29 mouse cellular contexts compared by ENCODE assay signal in the genomic region with DNA sequence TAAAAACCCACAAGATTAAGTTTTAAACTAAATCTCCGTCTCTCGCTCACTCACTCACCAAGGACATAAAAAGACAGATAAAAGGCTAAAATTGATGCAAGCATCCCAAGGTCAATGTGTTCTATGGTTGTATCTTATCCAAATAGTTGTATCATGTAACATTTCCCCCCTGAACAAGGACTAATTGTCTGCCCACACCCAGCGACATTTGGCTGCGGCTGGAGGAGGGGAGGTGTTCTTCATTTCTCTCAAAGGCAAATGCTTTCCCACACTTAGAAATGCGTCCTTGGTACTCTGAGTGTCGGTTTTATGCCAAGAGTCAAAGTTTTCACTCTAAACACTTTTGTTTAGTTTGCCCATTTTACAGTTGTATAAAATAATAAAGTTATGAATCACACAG. TPM values are rescaled to one million over a fixed set of nuclear protein-coding genes. Genes with fewer than 3 reads are reported as not detected.
DNase-seq lines count a peak whose midpoint lies in the region; ATAC-seq and TF ChIP-seq lines count a peak whose summit lies in the region.
"Had no signal": no experiment of that assay in that cellular context is flagged by ENCODE, and none has a peak within 500 bp of the region (broad histone marks: within the 10 kb centered on the region; RNA-seq: fewer than 3 reads in every experiment).

No protein-coding gene starts in this region.

- H3K4me3 ChIP-seq in testis, adult 2 months (ENCODE audit: control insufficient read depth, low read depth, low read length), result no peak overlapping the region
- H3K4me3 ChIP-seq in liver, embryonic 12.5 days, result no peak overlapping the region
- H3K4me3 ChIP-seq: embryonic facial prominence, embryonic 10.5 days; embryonic facial prominence, embryonic 13.5 days; erythroblast, embryonic 14.5 days; forebrain, embryonic 10.5 days; forebrain, embryonic 13.5 days; heart, adult 2 months; heart, embryonic 10.5 days; heart, embryonic 13.5 days; hindbrain, embryonic 12.5 days; hindbrain, embryonic 15.5 days had no signal

- H3K27me3 ChIP-seq in testis, adult 2 months (ENCODE audit: control insufficient read depth, insufficient read depth, low read length), result no peaks in the 10 kb centered on the region
- no peaks in the 10 kb centered on the region; the same call in 1 of the 2 replicates for H3K27me3 ChIP-seq in liver, embryonic 12.5 days (replicated peaks)
- H3K27me3 ChIP-seq: embryonic facial prominence, embryonic 13.5 days; forebrain, embryonic 13.5 days; heart, embryonic 13.5 days; hindbrain, embryonic 12.5 days; hindbrain, embryonic 15.5 days; Patski had no signal

- H3K9ac ChIP-seq in liver, embryonic 12.5 days, result no peak overlapping the region
- H3K9ac ChIP-seq: embryonic facial prominence, embryonic 13.5 days; forebrain, embryonic 13.5 days; heart, embryonic 13.5 days; hindbrain, embryonic 12.5 days; hindbrain, embryonic 15.5 days had no signal

- H3K36me3 ChIP-seq in testis, adult 2 months (ENCODE audit: control insufficient read depth, insufficient read depth, low read length), result no peaks in the 10 kb centered on the region
- no peaks in the 10 kb centered on the region for H3K36me3 ChIP-seq in liver, embryonic 12.5 days
- H3K36me3 ChIP-seq: embryonic facial prominence, embryonic 10.5 days; embryonic facial prominence, embryonic 13.5 days; forebrain, embryonic 10.5 days; heart, embryonic 10.5 days; heart, embryonic 13.5 days; hindbrain, embryonic 12.5 days; hindbrain, embryonic 15.5 days had no signal

- H3K9me3 ChIP-seq in liver, embryonic 12.5 days (replicated peaks), result no peaks in the 10 kb centered on the region
- H3K9me3 ChIP-seq: embryonic facial prominence, embryonic 10.5 days; embryonic facial prominence, embryonic 13.5 days; forebrain, embryonic 10.5 days; forebrain, embryonic 13.5 days; heart, embryonic 10.5 days; heart, embryonic 13.5 days; hindbrain, embryonic 12.5 days; hindbrain, embryonic 15.5 days had no signal

- no peak overlapping the region for H3K4me2 ChIP-seq in liver, embryonic 12.5 days
- H3K4me2 ChIP-seq: embryonic facial prominence, embryonic 13.5 days; forebrain, embryonic 13.5 days; heart, embryonic 13.5 days; hindbrain, embryonic 12.5 days; hindbrain, embryonic 15.5 days had no signal

- ATAC-seq in liver, embryonic 12.5 days, result no peak
- ATAC-seq: forebrain, embryonic 13.5 days; forebrain, embryonic 16.5 days; Patski had no signal

- TF ChIP-seq POLR2A in testis, adult 2 months (IDR thresholded peaks at IDR 0.05; ENCODE audit: control insufficient read depth, low read depth, low read length), result no peak

- no peak for TF ChIP-seq CTCF in testis, adult 2 months (IDR thresholded peaks at IDR 0.05; ENCODE audit: control insufficient read depth, insufficient read depth, insufficient replicate concordance, low read depth, low read length)

- 57% methylated on average over 6 of the region's 6 CpGs for WGBS in liver, embryonic 12.5 days (ENCODE audit: insufficient replicate concordance)

- peak overlapping the region; percentile 84 for H3K27ac ChIP-seq in testis, adult 2 months (ENCODE audit: control insufficient read depth, insufficient read depth, low read depth, low read length)
- H3K27ac ChIP-seq in liver, embryonic 12.5 days, result no peak overlapping the region
- H3K27ac ChIP-seq: embryonic facial prominence, embryonic 10.5 days; embryonic facial prominence, embryonic 13.5 days; forebrain, embryonic 10.5 days; forebrain, embryonic 13.5 days; heart, adult 2 months; heart, embryonic 10.5 days; heart, embryonic 13.5 days; hindbrain, embryonic 12.5 days; hindbrain, embryonic 15.5 days had no signal

- DNase-seq in adrenal gland, adult 2 months, result peak; percentile 74
- DNase-seq in adrenal gland, adult 18-20 months (ENCODE audit: low spot score in 2 of 2), result no peak
- no peak for DNase-seq in testis, postnatal 10 days (ENCODE audit: low spot score)
- DNase-seq in adrenal gland, postnatal 36 days, result peak; percentile 56 to 63
- DNase-seq in testis, postnatal 14 days (ENCODE audit: low spot score), result peak; percentile 70
- no peak for DNase-seq in kidney, postnatal 36 days
- DNase-seq: cerebellum, adult 11-12 months; cerebellum, adult 8-10 months; cerebellum, postnatal 10 days; cerebellum, postnatal 36 days; embryo, embryonic 11 days; gastrocnemius, postnatal 10 days; gastrocnemius, postnatal 36 days; heart, adult 2 months had no signal

- peaks cover 2% of the 10 kb centered on the region; the same call in 1 of the 2 replicates for H3K4me1 ChIP-seq in testis, adult 2 months (ENCODE audit: control insufficient read depth, insufficient read depth, low read length)
- H3K4me1 ChIP-seq in liver, embryonic 12.5 days, result no peaks in the 10 kb centered on the region
- H3K4me1 ChIP-seq: embryonic facial prominence, embryonic 10.5 days; embryonic facial prominence, embryonic 13.5 days; forebrain, embryonic 10.5 days; forebrain, embryonic 13.5 days; heart, embryonic 10.5 days; hindbrain, embryonic 12.5 days; hindbrain, embryonic 15.5 days had no signal

RNA-seq across cellular contexts. Expression of a gene that starts 13.2 kb away (rescaled TPM):
- total RNA-seq in adrenal gland, adult 2 months (2021), result 1,000 to 10,000 TPM; 1,216 to 1,611 TPM
- 307 and 379 TPM in 2 replicates for polyA plus RNA-seq in adrenal gland, adult 2 months (2012; rRNA removed)
- total RNA-seq in adrenal gland, adult 18-20 months (2021), result 1,000 to 10,000 TPM; 1,361 to 1,780 TPM
- polyA plus RNA-seq in testis, adult 2 months (2012; rRNA removed), result 134 and 144 TPM in 2 replicates
- total RNA-seq in adrenal gland, postnatal 36 days (2021), result 1,000 to 10,000 TPM; 1,431 to 2,044 TPM
- 4.5 and 5.2 TPM in 2 replicates for polyA plus RNA-seq in liver, embryonic 12.5 days (2016; fragmentation: Nextera tagmentation; extraction: Ambion mirVana)
- total RNA-seq: granulocyte monocyte progenitor cell, adult 5-6 weeks had no signal

RNA-seq across cellular contexts. Expression of a gene that starts 34.5 kb away (rescaled TPM):
- total RNA-seq in adrenal gland, adult 2 months (2021), result 100 to 1,000 TPM; 118 to 551 TPM
- polyA plus RNA-seq in adrenal gland, adult 2 months (2012; rRNA removed), result 10.2 and 29.5 TPM in 2 replicates
- total RNA-seq in adrenal gland, adult 18-20 months (2021), result 100 to 1,000 TPM; 136 to 445 TPM
- polyA plus RNA-seq in testis, adult 2 months (2012; rRNA removed), result 3.2 and 3.8 TPM in 2 replicates
- 100 to 1,000 TPM; 153 to 823 TPM for total RNA-seq in adrenal gland, postnatal 36 days (2021)
- 0.58 and 1.3 TPM in 2 replicates for polyA plus RNA-seq in liver, embryonic 12.5 days (2016; fragmentation: Nextera tagmentation; extraction: Ambion mirVana)
- total RNA-seq: granulocyte monocyte progenitor cell, adult 5-6 weeks; hematopoietic stem cell, adult 5-6 weeks had no signal
- polyA plus RNA-seq: erythroblast, embryonic 14.5 days had no signal

Comparison
In these comparisons a context has a peak if more than half of its experiments do, and no peak if none do; other contexts are left out.
1. DNase-seq: peak in adrenal gland, adult 2 months (single experiment), adrenal gland, postnatal 36 days (2 of 2) and testis, postnatal 14 days (single experiment); none in adrenal gland, adult 18-20 months (0 of 2), testis, postnatal 10 days (single experiment) and kidney, postnatal 36 days (0 of 2).